Mouse (Mus musculus) MEL (cell line): ENCODE data around the gene Bcl11b. TPM values are rescaled to one million over a fixed set of nuclear protein-coding genes. Genes with fewer than 3 reads are reported as not detected.

Source experiments
- DNase-seq: peaks from one replicate; pipeline ENCODE4 v3.0.0; 2011; ENCODE audit warnings: low read depth, low spot score
- H3K27ac ChIP-seq: 2 replicates; pipeline ENCODE4 v1.5.1; 2012; ENCODE audit warnings: low read depth, mild to moderate bottlenecking, control low read depth, low read length, moderate library complexity; ENCODE audit not compliant: control insufficient read depth
- H3K27me3 ChIP-seq, 2 experiments: fragments of 150-350 bp in 1 of 2; sonication (generic) in 1 of 2; 2 replicates each; pipeline ENCODE4 v1.6.1; 2012; ENCODE audit warnings: low read length in 2 of 2, mild to moderate bottlenecking in 2 of 2, improper control_type of control experiment in 1 of 2, moderate library complexity in 1 of 2; ENCODE audit not compliant: insufficient read depth in 2 of 2, control insufficient read depth in 1 of 2
- H3K36me3 ChIP-seq, 2 experiments: 2 replicates each; pipeline ENCODE4 v1.6.1; 2012 to 2014; ENCODE audit warnings: low read length in 2 of 2, improper control_type of control experiment in 1 of 2, inconsistent platforms in 1 of 2, mild to moderate bottlenecking in 1 of 2; ENCODE audit not compliant: insufficient read depth in 2 of 2, control insufficient read depth in 1 of 2
- H3K4me1 ChIP-seq, 2 experiments: fragments of 150-350 bp in 1 of 2; sonication (generic) in 1 of 2; 2 replicates each; pipeline ENCODE4 v1.6.1; 2012; ENCODE audit warnings: low read length in 2 of 2, improper control_type of control experiment in 1 of 2, mild to moderate bottlenecking in 1 of 2; ENCODE audit not compliant: insufficient read depth in 2 of 2, control insufficient read depth in 1 of 2
- H3K4me3 ChIP-seq, 2 experiments: fragments of 150-350 bp in 1 of 2; sonication (generic) in 1 of 2; 2 replicates each; pipeline ENCODE4 v1.5.1; 2012; ENCODE audit warnings: low read depth in 2 of 2, low read length in 2 of 2, mild to moderate bottlenecking in 2 of 2, moderate library complexity in 2 of 2, control low read depth in 1 of 2, improper control_type of control experiment in 1 of 2; ENCODE audit not compliant: control insufficient read depth in 1 of 2, insufficient read depth in 1 of 2
- H3K79me2 ChIP-seq: 2 replicates; pipeline ENCODE4 v1.6.1; 2012; ENCODE audit warnings: mild to moderate bottlenecking, low read length, moderate library complexity; ENCODE audit not compliant: control insufficient read depth, poor library complexity, insufficient read depth
- H3K9ac ChIP-seq: 2 replicates; pipeline ENCODE4 v1.6.1; 2012; ENCODE audit warnings: low read depth, mild to moderate bottlenecking, control low read depth, low read length, moderate library complexity; ENCODE audit not compliant: control insufficient read depth, poor library complexity, severe bottlenecking
- H3K9me3 ChIP-seq: fragments of 150-350 bp; sonication (generic); replicated peaks from 2 replicates; pipeline ENCODE4 v1.6.1; 2012; ENCODE audit warnings: mild to moderate bottlenecking, low read length, improper control_type of control experiment, moderate library complexity; ENCODE audit not compliant: insufficient read depth
- CHD1 ChIP-seq: IDR thresholded peaks from 2 replicates; pipeline ENCODE4 v1.6.1; 2012; ENCODE audit warnings: low read depth, mild to moderate bottlenecking, inconsistent platforms, low read length, improper control_type of control experiment
- CHD2 ChIP-seq: IDR thresholded peaks from 2 replicates; pipeline ENCODE4 v1.6.1; 2011; ENCODE audit warnings: low read length, improper control_type of control experiment
- CTCF ChIP-seq, 3 experiments: IDR thresholded peaks in 2 of 3; conservative IDR thresholded peaks in 1 of 3; 2 replicates each; pipeline ENCODE4 v1.5.1; 2011 to 2012; ENCODE audit warnings: low read length in 3 of 3, low read depth in 2 of 3, mild to moderate bottlenecking in 2 of 3, improper control_type of control experiment in 1 of 3, inconsistent platforms in 1 of 3, mixed read lengths in 1 of 3, moderate library complexity in 1 of 3; ENCODE audit not compliant: control insufficient read depth in 1 of 3, insufficient read depth in 1 of 3, poor library complexity in 1 of 3, severe bottlenecking in 1 of 3
- E2F4 ChIP-seq: IDR thresholded peaks from 2 replicates; pipeline ENCODE4 v1.6.1; 2011; ENCODE audit warnings: low read depth, low read length, improper control_type of control experiment, borderline replicate concordance
- ELF1 ChIP-seq: IDR thresholded peaks from 2 replicates; pipeline ENCODE4 v1.6.1; 2014; ENCODE audit warnings: low read depth, mild to moderate bottlenecking, inconsistent platforms, low read length, improper control_type of control experiment, moderate library complexity
- EP300 ChIP-seq, 2 experiments: IDR thresholded peaks; 2 replicates each; pipeline ENCODE4 v1.6.1; 2011; ENCODE audit warnings: improper control_type of control experiment in 2 of 2, low read length in 2 of 2, low read depth in 1 of 2, mild to moderate bottlenecking in 1 of 2
- ETS1 ChIP-seq: IDR thresholded peaks from 2 replicates; pipeline ENCODE4 v1.6.1; 2012; ENCODE audit warnings: low read depth, mild to moderate bottlenecking, inconsistent platforms, low read length, improper control_type of control experiment, moderate library complexity
- HCFC1 ChIP-seq: IDR thresholded peaks from 2 replicates; pipeline ENCODE4 v1.6.1; 2012; ENCODE audit warnings: low read depth, mild to moderate bottlenecking, inconsistent platforms, low read length, improper control_type of control experiment, moderate library complexity
- KAT2A ChIP-seq: conservative IDR thresholded peaks from 2 replicates; pipeline ENCODE4 v1.6.1; 2012; ENCODE audit warnings: low read depth, low read length, improper control_type of control experiment, inconsistent platforms
- MAFK ChIP-seq: IDR thresholded peaks from 2 replicates; pipeline ENCODE4 v1.6.1; 2011; ENCODE audit warnings: low read depth, mild to moderate bottlenecking, low read length, improper control_type of control experiment, borderline replicate concordance
- MAZ ChIP-seq: IDR thresholded peaks from 2 replicates; pipeline ENCODE4 v1.6.1; 2012; ENCODE audit warnings: low read depth, mild to moderate bottlenecking, inconsistent platforms, low read length, improper control_type of control experiment
- MXI1 ChIP-seq: IDR thresholded peaks from 2 replicates; pipeline ENCODE4 v1.6.1; 2011; ENCODE audit warnings: mild to moderate bottlenecking, low read depth, low read length, improper control_type of control experiment
- NELFE ChIP-seq: IDR thresholded peaks from 2 replicates; pipeline ENCODE4 v1.6.1; 2011; ENCODE audit warnings: low read depth, low read length, improper control_type of control experiment
- POLR2A ChIP-seq, 2 experiments: IDR thresholded peaks; 2 replicates each; pipeline ENCODE4 v1.6.1; 2011 to 2012; ENCODE audit warnings: low read length in 2 of 2, mild to moderate bottlenecking in 2 of 2, control low read depth in 1 of 2, improper control_type of control experiment in 1 of 2, low read depth in 1 of 2, moderate library complexity in 1 of 2; ENCODE audit not compliant: control insufficient read depth in 1 of 2, insufficient read depth in 1 of 2, poor library complexity in 1 of 2
- RAD21 ChIP-seq: IDR thresholded peaks from 2 replicates; pipeline ENCODE4 v1.6.1; 2011; ENCODE audit warnings: mild to moderate bottlenecking, low read depth, low read length, improper control_type of control experiment
- RCOR1 ChIP-seq: IDR thresholded peaks from 2 replicates; pipeline ENCODE4 v1.6.1; 2012; ENCODE audit warnings: low read depth, mild to moderate bottlenecking, inconsistent platforms, low read length, improper control_type of control experiment
- TAL1 ChIP-seq: IDR thresholded peaks from 2 replicates; pipeline ENCODE4 v1.6.1; 2012; ENCODE audit warnings: mild to moderate bottlenecking, inconsistent platforms, low read length, moderate library complexity, mixed read lengths
- TBP ChIP-seq: IDR thresholded peaks from 2 replicates; pipeline ENCODE4 v1.8.0; 2011; ENCODE audit warnings: low read depth, low read length, improper control_type of control experiment
- UBTF ChIP-seq: IDR thresholded peaks from 2 replicates; pipeline ENCODE4 v1.6.1; 2012; ENCODE audit warnings: low read depth, mild to moderate bottlenecking, inconsistent platforms, low read length, improper control_type of control experiment, moderate library complexity, borderline replicate concordance; ENCODE audit not compliant: insufficient read depth
- USF1 ChIP-seq: IDR thresholded peaks from 2 replicates; pipeline ENCODE4 v1.6.1; 2014; ENCODE audit warnings: low read depth, mild to moderate bottlenecking, inconsistent platforms, low read length, improper control_type of control experiment, moderate library complexity
- ZC3H11A ChIP-seq: IDR thresholded peaks from 2 replicates; pipeline ENCODE4 v1.6.1; 2012; ENCODE audit warnings: low read depth, mild to moderate bottlenecking, inconsistent platforms, low read length, improper control_type of control experiment
- ZNF384 ChIP-seq: IDR thresholded peaks from 2 replicates; pipeline ENCODE4 v1.6.1; 2012; ENCODE audit warnings: low read depth, mild to moderate bottlenecking, inconsistent platforms, low read length, improper control_type of control experiment
- polyA plus RNA-seq, 2 experiments: library from polyadenylated mRNA; stranded (reverse) in 1 of 2; unstranded in 1 of 2; fragments of >175 nt in 1 of 2; fragments of >200 nt in 1 of 2; gene quantifications; 2 replicates each; pipeline versions ENCODE4 v1.2.1 to v1.2.4; 2012; ENCODE audit warnings: low replicate concordance in 2 of 2, low read depth in 1 of 2; ENCODE audit not compliant: insufficient read length in 2 of 2, insufficient read depth in 1 of 2, missing spikeins in 1 of 2
- total RNA-seq: library from RNA; depleted of rRNA; stranded (reverse); fragments of 300-350 nt; gene quantifications from 2 replicates; pipeline ENCODE4 v1.2.3, GENCODE M21; 2012

Bcl11b gene
- total and polyA plus RNA-seq, 3 experiments: not detected

DNA sequence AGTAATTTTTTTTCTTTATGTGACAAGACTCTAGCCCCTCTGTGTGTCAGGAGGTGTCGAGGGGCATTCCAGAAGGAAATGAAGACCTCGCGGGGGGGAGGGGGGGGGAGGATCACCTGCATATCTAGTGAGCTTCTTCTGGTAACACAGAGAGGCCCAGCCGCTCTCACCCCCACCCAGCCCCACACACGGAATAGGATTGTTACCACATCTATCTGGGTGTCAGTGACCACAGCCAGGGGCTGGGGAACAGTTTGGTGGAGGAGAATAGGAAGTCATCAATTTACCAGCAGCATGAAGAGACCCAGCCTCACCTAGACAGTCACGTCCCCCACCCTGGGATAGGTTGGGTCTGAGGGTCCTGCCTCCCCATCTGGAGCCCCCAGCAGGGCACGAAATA is 67.0 kb downstream of the Bcl11b start:
- Histone ChIP-seq H3K36me3 (no peaks in the 10 kb centered on the region), H3K4me1 (no peaks in the 10 kb centered on the region), H3K27me3 (no peaks in the 10 kb centered on the region), H3K79me2 (no peaks in the 10 kb centered on the region), H3K27ac (no peak overlapping the region), H3K4me3 (no peak overlapping the region), H3K9ac (no peak overlapping the region), H3K9me3 (no peaks in the 10 kb centered on the region)
- TF ChIP-seq ELF1: no peak
- TF ChIP-seq UBTF: no peak
- no peak for TF ChIP-seq MAFK
- TF ChIP-seq E2F4: no peak
- no peak for TF ChIP-seq EP300 (IDR thresholded peaks at IDR 0.05; ENCODE audit: low read depth in 1 of 2, low read length in 2 of 2)
- no peak for TF ChIP-seq ZC3H11A
- TF ChIP-seq MAZ: no peak
- no peak for TF ChIP-seq CTCF (IDR thresholded peaks at IDR 0.05 in 2 of 3, conservative IDR thresholded peaks at IDR 0.05 in 1 of 3; ENCODE audit: control insufficient read depth in 1 of 3, insufficient read depth in 1 of 3, low read depth in 2 of 3, low read length in 3 of 3, poor library complexity in 1 of 3, severe bottlenecking in 1 of 3)
- TF ChIP-seq RAD21: no peak
- TF ChIP-seq TBP: no peak
- TF ChIP-seq USF1: no peak
- TF ChIP-seq POLR2A (IDR thresholded peaks at IDR 0.05; ENCODE audit: control insufficient read depth in 1 of 2, insufficient read depth in 1 of 2, low read depth in 1 of 2, low read length in 2 of 2, poor library complexity in 1 of 2): no peak
- TF ChIP-seq RCOR1: no peak
- TF ChIP-seq KAT2A: no peak
- TF ChIP-seq TAL1: no peak
- TF ChIP-seq NELFE: no peak
- TF ChIP-seq HCFC1: no peak
- no peak for TF ChIP-seq MXI1
- no peak for TF ChIP-seq CHD1
- no peak for DNase-seq

DNA sequence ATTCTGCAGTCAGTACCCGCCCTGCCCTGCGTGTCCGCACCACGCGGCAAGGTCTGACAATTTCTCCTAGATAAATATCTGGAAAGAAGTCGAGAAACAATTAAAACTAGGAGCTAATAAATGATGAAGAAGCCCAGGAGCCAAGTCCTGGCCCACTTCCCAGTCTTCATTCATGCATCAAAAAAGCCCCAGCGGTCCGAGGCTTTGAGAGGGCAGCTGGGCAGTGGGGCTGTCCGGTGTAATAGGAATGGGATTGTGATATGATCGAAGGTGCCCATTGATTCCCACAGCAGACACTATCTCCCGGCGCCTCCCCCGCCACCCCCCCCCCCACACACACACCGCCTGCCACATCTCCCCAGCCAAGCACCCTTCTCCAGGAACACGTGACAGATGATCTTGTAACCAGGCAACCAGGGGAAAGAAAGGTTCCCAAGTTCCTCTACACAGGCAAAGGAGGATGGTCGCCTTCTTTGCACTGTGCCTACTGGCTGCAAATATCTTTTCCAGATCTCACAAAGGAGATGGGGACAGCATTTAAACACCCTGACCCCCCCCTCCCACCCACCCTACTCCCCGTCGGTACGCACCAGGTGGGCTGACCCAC is 68.5 kb downstream of the Bcl11b start:
- TF ChIP-seq NELFE (no peak), ETS1 (no peak), TBP (no peak), CHD1 (no peak), ZNF384 (no peak), CHD2 (no peak), UBTF (no peak)
- H3K9me3 ChIP-seq: no peaks in the 10 kb centered on the region
- H3K9ac ChIP-seq: no peak overlapping the region

More for the DNA sequence above, 68.5 kb downstream of the Bcl11b start:
- Histone ChIP-seq H3K79me2 (no peaks in the 10 kb centered on the region), H3K36me3 (no peaks in the 10 kb centered on the region), H3K27me3 (no peaks in the 10 kb centered on the region), H3K27ac (no peak overlapping the region), H3K4me1 (no peaks in the 10 kb centered on the region), H3K4me3 (no peak overlapping the region)
- DNase-seq: no peak
